Mouse (Mus musculus) lung, adult 2 months (tissue): Measurements from ENCODE around the gene Nipal4.

ENCODE experiments used
- CTCF ChIP-seq: fragments of 200-500 bp; IDR thresholded peaks from 2 replicates; pipeline ENCODE4 v1.5.1; 2011; ENCODE audit warnings: mild to moderate bottlenecking, low read length, control low read depth; ENCODE audit not compliant: insufficient read depth
- POLR2A ChIP-seq: fragments of 200-500 bp; IDR thresholded peaks from 2 replicates; pipeline ENCODE4 v1.6.1; 2011; ENCODE audit warnings: low read depth, mild to moderate bottlenecking, control low read depth, low read length, borderline replicate concordance; ENCODE audit errors: extremely low read depth

- TF ChIP-seq POLR2A (no peak), CTCF (no peak)
These were observed 34.4 kb upstream of the Nipal4 start for GRCm38 (mm10) chr11:46200664-46201063.
